Mouse (Mus musculus) cerebellum, adult 2 months (tissue): Measurements from ENCODE around the gene Mybpc2.

Experiments
- CTCF ChIP-seq: fragments of 200-500 bp; IDR thresholded peaks from 2 replicates; pipeline ENCODE4 v1.5.1; 2011; ENCODE audit warnings: low read depth, mild to moderate bottlenecking, control low read depth, low read length, moderate library complexity, borderline replicate concordance; ENCODE audit not compliant: insufficient read depth
- POLR2A ChIP-seq: fragments of 200-500 bp; IDR thresholded peaks from 2 replicates; pipeline ENCODE4 v1.6.1; 2011; ENCODE audit warnings: low read length, control low read depth, borderline replicate concordance; ENCODE audit not compliant: insufficient read depth

GRCm38 (mm10) chr7:44572956-44573484, 48.6 kb upstream of the Mybpc2 start:
- TF ChIP-seq POLR2A (no peak), CTCF (no peak)
